Mouse (Mus musculus): ENCODE results near the gene Smarca2. TPM values are rescaled to one million over a fixed set of nuclear protein-coding genes. Genes with fewer than 3 reads are reported as not detected.

Smarca2 gene
- polyA plus RNA-seq, 1 experiment, result 23.4 TPM

- Histone ChIP-seq H3K4me3 (ENCODE audit: extremely low read depth, insufficient read depth, insufficient read length) (no peak overlapping the region), H3K4me1 (ENCODE audit: control insufficient read depth, insufficient read depth, insufficient read length) (no peaks in the 10 kb centered on the region), H3K27ac (ENCODE audit: insufficient read depth, low read length) (no peak overlapping the region), H3K36me3 (ENCODE audit: control insufficient read depth, insufficient read depth, low read length) (peaks cover 6% of the 10 kb centered on the region), H3K27me3 (ENCODE audit: control insufficient read depth, insufficient read depth, low read length) (no peaks in the 10 kb centered on the region)
- WGBS, result 93% methylated on average over 7 of the region's 7 CpGs
- TF ChIP-seq POLR2A (IDR thresholded peaks at IDR 0.05; ENCODE audit: low read depth, low read length) (no peak), CTCF (IDR thresholded peaks at IDR 0.05; ENCODE audit: extremely low read depth, insufficient read depth, insufficient read length, insufficient replicate concordance) (no peak)
- DNase-seq (ENCODE audit: low read depth in 1 of 2, low spot score in 2 of 2), result no peak
Observed at GRCm38 (mm10) chr19:26765483-26765882, 160.6 kb downstream of the Smarca2 start.

- Histone ChIP-seq H3K4me3 (ENCODE audit: extremely low read depth, insufficient read depth, insufficient read length) (no peak overlapping the region), H3K36me3 (ENCODE audit: control insufficient read depth, insufficient read depth, low read length) (peaks cover 9% of the 10 kb centered on the region), H3K4me1 (ENCODE audit: control insufficient read depth, insufficient read depth, insufficient read length) (no peaks in the 10 kb centered on the region), H3K27ac (ENCODE audit: insufficient read depth, low read length) (no peak overlapping the region), H3K27me3 (ENCODE audit: control insufficient read depth, insufficient read depth, low read length) (no peaks in the 10 kb centered on the region)
- WGBS, result 95% methylated on average over 13 of the region's 13 CpGs
- no peak for DNase-seq (ENCODE audit: low read depth in 1 of 2, low spot score in 2 of 2)
- TF ChIP-seq CTCF (IDR thresholded peaks at IDR 0.05; ENCODE audit: extremely low read depth, insufficient read depth, insufficient read length, insufficient replicate concordance) (no peak), POLR2A (IDR thresholded peaks at IDR 0.05; ENCODE audit: low read depth, low read length) (no peak)
Observed at GRCm38 (mm10) chr19:26767454-26767853, 162.6 kb downstream of the Smarca2 start.

GRCm38 (mm10) chr19:26767941-26768340 lies 163.1 kb downstream of the Smarca2 start:
- no peak overlapping the region for H3K27ac ChIP-seq (ENCODE audit: insufficient read depth, low read length)
- no peak overlapping the region for H3K4me3 ChIP-seq (ENCODE audit: extremely low read depth, insufficient read depth, insufficient read length)
- H3K36me3 ChIP-seq (ENCODE audit: control insufficient read depth, insufficient read depth, low read length), result peaks cover 9% of the 10 kb centered on the region
- TF ChIP-seq CTCF (IDR thresholded peaks at IDR 0.05; ENCODE audit: extremely low read depth, insufficient read depth, insufficient read length, insufficient replicate concordance) (no peak), POLR2A (IDR thresholded peaks at IDR 0.05; ENCODE audit: low read depth, low read length) (no peak)
- H3K27me3 ChIP-seq (ENCODE audit: control insufficient read depth, insufficient read depth, low read length), result no peaks in the 10 kb centered on the region
- WGBS, result 94% methylated on average over 6 of the region's 6 CpGs
- no peaks in the 10 kb centered on the region for H3K4me1 ChIP-seq (ENCODE audit: control insufficient read depth, insufficient read depth, insufficient read length)
- no peak for DNase-seq (ENCODE audit: low read depth in 1 of 2, low spot score in 2 of 2)

- Histone ChIP-seq H3K4me1 (ENCODE audit: control insufficient read depth, insufficient read depth, insufficient read length) (no peaks in the 10 kb centered on the region), H3K27me3 (ENCODE audit: control insufficient read depth, insufficient read depth, low read length) (no peaks in the 10 kb centered on the region), H3K36me3 (ENCODE audit: control insufficient read depth, insufficient read depth, low read length) (peaks cover 13% of the 10 kb centered on the region), H3K4me3 (ENCODE audit: extremely low read depth, insufficient read depth, insufficient read length) (no peak overlapping the region), H3K27ac (ENCODE audit: insufficient read depth, low read length) (no peak overlapping the region)
- WGBS, result 92% methylated on average over 5 of the region's 5 CpGs
- DNase-seq (ENCODE audit: low read depth in 1 of 2, low spot score in 2 of 2), result no peak
- TF ChIP-seq CTCF (IDR thresholded peaks at IDR 0.05; ENCODE audit: extremely low read depth, insufficient read depth, insufficient read length, insufficient replicate concordance) (no peak), POLR2A (IDR thresholded peaks at IDR 0.05; ENCODE audit: low read depth, low read length) (no peak)
Observed at GRCm38 (mm10) chr19:26768846-26769245, 164.0 kb downstream of the Smarca2 start.

GRCm38 (mm10) chr19:26769609-26770500 lies 165.0 kb downstream of the Smarca2 start:
- Histone ChIP-seq H3K27me3 (ENCODE audit: control insufficient read depth, insufficient read depth, low read length) (no peaks in the 10 kb centered on the region), H3K4me3 (ENCODE audit: extremely low read depth, insufficient read depth, insufficient read length) (no peak overlapping the region), H3K36me3 (ENCODE audit: control insufficient read depth, insufficient read depth, low read length) (peaks cover 16% of the 10 kb centered on the region), H3K27ac (ENCODE audit: insufficient read depth, low read length) (no peak overlapping the region), H3K4me1 (ENCODE audit: control insufficient read depth, insufficient read depth, insufficient read length) (no peaks in the 10 kb centered on the region)
- WGBS, result 89% methylated on average over 16 of the region's 16 CpGs
- no peak for DNase-seq (ENCODE audit: low read depth in 1 of 2, low spot score in 2 of 2)
- TF ChIP-seq POLR2A (IDR thresholded peaks at IDR 0.05; ENCODE audit: low read depth, low read length), result no peak
- TF ChIP-seq CTCF (IDR thresholded peaks at IDR 0.05; ENCODE audit: extremely low read depth, insufficient read depth, insufficient read length, insufficient replicate concordance), result no peak

- Histone ChIP-seq H3K4me3 (ENCODE audit: extremely low read depth, insufficient read depth, insufficient read length) (no peak overlapping the region), H3K36me3 (ENCODE audit: control insufficient read depth, insufficient read depth, low read length) (peaks cover 20% of the 10 kb centered on the region), H3K27me3 (ENCODE audit: control insufficient read depth, insufficient read depth, low read length) (no peaks in the 10 kb centered on the region), H3K27ac (ENCODE audit: insufficient read depth, low read length) (no peak overlapping the region), H3K4me1 (ENCODE audit: control insufficient read depth, insufficient read depth, insufficient read length) (no peaks in the 10 kb centered on the region)
- DNase-seq (ENCODE audit: low read depth in 1 of 2, low spot score in 2 of 2), result no peak
- TF ChIP-seq POLR2A (IDR thresholded peaks at IDR 0.05; ENCODE audit: low read depth, low read length), result no peak
- no peak for TF ChIP-seq CTCF (IDR thresholded peaks at IDR 0.05; ENCODE audit: extremely low read depth, insufficient read depth, insufficient read length, insufficient replicate concordance)
- 95% methylated on average over 6 of the region's 6 CpGs for WGBS
Observed at GRCm38 (mm10) chr19:26770592-26770991, 165.7 kb downstream of the Smarca2 start.

GRCm38 (mm10) chr19:26772051-26772583 lies 167.3 kb downstream of the Smarca2 start:
- Histone ChIP-seq H3K4me3 (ENCODE audit: extremely low read depth, insufficient read depth, insufficient read length) (no peak overlapping the region), H3K36me3 (ENCODE audit: control insufficient read depth, insufficient read depth, low read length) (peaks cover 34% of the 10 kb centered on the region), H3K4me1 (ENCODE audit: control insufficient read depth, insufficient read depth, insufficient read length) (no peaks in the 10 kb centered on the region), H3K27ac (ENCODE audit: insufficient read depth, low read length) (no peak overlapping the region), H3K27me3 (ENCODE audit: control insufficient read depth, insufficient read depth, low read length) (no peaks in the 10 kb centered on the region)
- TF ChIP-seq POLR2A (IDR thresholded peaks at IDR 0.05; ENCODE audit: low read depth, low read length), result no peak
- TF ChIP-seq CTCF (IDR thresholded peaks at IDR 0.05; ENCODE audit: extremely low read depth, insufficient read depth, insufficient read length, insufficient replicate concordance), result no peak
- no peak for DNase-seq (ENCODE audit: low read depth in 1 of 2, low spot score in 2 of 2)
- WGBS, result 89% methylated on average over 11 of the region's 11 CpGs

All from spleen, adult 2 months (tissue).